Mouse (Mus musculus) monocyte, adult 2 months (primary cell): ENCODE data around the gene Gm8439.

ENCODE experiments used
- DNase-seq, 2 experiments: peaks; one replicate each; pipeline ENCODE4 v3.0.0; 2022; ENCODE audit warnings: low spot score in 2 of 2, low read depth in 1 of 2

The Gm8439 gene

DNA sequence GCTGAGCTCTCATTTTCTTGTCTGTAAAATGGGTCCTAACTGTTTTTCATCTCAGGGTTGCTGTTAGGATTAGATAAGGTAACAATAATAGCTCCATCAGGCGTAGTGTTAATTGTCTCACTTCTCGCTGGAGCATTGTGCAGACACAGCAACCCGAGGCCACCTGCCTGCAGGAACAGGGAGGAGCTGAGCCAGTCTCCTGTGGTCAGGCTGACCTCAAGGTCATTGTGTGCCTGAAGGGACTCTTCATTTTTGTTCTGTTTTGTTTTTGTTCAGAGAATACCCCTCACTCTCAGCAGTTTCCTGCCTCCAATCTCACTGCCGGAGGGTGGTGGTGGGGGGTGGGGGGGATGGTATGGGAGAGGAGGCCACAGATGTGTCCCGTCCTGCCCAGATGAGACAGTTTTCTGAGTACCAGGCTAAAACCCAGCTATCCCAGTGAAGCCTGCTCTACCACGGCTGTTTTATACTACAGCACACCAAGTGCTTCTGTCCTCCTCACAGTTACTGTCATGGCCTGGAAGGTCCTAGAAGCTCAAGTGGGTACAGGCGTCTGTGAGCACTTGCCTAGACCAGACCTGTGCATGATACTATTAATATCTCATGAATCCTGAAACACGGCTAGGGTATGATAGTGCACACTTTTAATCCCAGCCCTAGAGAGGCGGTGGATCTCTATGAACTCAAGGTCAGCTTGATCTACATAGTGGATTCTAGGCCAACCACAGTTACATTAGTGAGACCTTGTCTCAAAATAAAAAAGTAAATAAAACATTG is 23.9 kb downstream of the Gm8439 start:
- DNase-seq = no peak

DNA sequence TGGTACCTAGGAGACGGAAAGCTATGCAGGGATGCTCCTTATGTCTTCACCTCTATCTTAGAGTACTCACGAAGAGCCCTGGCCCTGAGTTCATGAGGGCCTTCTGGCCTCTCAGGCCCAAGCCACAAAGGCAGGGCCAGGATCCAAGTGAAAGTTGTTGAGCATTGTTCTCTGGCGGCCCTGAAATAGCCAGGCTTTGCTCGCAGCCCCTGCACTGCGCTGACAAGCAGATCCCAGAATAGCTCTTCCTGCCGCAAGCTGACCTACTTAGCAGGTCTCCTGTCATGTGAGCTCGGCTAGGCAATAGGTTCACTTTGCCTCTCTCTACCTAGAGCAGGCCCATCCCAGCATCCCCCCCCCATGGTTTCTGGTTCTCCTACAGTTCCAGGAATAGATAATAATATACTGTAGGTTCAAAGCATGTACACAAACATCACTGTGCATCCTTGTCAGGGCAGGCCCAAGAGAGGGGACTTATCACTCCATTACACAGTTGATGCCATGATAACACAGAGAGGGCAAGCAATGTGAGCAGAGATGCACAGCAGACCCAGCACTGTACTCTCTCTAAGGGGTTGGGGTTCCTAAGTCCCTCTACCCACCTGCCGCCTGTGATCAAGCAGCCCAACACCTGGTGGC is 25.3 kb downstream of the Gm8439 start:
- no peak for DNase-seq

DNA sequence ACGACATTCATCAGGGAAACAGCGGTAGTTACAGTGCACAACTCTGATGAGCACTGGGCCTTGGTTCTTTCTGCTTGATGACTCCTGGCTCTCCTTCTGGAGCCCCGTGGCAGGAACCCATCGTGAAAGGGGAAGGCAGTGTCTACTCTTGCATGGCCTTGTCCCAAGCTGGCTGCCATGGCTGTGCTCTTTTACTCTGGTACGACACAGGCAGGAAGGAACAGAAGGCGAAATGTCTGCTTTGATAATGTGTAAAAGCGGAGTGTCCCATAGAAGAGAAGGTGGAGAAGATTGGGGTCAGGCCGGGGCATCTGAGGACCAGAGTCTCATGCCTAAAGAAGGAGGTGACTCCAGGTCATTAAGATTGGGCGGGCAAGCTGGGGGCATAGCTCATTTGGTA is 26.1 kb downstream of the Gm8439 start:
- DNase-seq = no peak

DNA sequence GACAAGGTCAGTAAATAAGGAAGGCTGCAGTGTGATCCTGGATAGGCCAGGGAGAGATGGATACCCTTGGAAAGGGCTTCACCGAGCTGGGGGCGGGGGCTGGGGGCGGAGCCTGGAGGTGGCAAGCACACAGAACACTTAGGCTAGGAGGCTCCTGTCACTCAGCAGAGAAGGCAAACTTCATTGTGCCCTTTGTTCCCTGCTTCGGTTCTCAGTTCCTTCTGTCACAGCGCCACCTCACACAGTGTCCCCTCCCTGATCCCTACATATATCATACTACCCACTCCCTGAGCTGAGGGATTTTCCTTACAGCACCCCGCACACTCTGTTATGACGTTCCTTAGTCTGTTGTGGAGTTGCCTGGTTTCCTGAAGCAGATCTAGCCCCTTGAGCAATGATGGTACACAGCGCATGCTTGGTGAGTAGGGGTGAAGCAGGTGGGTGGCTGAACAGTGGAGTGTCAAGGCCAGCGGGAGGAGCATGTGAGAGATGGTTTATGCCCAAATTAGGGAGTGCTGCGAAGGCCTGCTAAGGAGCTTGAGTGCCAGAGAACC is 27.1 kb downstream of the Gm8439 start:
- no peak for DNase-seq

DNA sequence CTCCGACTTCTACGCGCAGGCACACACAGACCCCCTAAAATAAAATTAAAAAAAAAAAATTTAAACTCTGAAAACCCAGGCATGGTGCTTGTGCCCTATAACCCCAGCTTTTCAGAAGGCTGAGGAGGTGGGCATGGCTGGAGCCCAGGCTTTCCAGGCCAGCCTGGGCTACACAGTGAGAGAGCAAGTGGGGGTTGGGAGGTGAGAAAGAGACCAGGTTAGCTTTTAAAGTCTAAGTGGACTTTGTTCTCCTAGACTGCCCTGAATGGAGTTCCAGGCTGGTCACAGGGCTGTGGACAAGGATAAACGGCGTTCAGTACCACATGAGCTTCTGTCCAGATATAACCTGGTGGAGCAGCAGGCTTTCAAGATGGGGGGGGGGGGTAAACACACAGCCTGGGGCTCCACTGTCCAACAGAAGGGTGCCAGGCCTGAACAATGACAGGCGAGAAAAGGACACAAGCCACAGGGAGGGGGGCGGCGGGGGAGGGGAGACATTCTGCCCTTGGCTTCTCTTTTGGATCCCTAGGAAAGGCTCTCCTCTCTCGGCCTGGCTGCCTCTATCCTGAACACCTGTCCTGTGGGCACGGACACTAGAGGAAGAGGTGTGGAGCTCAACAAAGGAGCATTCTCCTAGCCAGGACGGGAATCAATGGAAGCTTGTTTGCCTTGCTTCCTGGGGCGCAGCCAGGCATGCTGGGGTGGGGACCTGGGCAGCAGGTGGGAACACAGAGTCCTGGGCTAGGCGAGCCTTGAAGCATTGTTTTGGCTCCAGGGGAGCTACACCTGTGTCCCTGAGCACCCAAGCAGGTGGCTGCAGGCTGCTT is 27.9 kb downstream of the Gm8439 start:
- no peak for DNase-seq

DNA sequence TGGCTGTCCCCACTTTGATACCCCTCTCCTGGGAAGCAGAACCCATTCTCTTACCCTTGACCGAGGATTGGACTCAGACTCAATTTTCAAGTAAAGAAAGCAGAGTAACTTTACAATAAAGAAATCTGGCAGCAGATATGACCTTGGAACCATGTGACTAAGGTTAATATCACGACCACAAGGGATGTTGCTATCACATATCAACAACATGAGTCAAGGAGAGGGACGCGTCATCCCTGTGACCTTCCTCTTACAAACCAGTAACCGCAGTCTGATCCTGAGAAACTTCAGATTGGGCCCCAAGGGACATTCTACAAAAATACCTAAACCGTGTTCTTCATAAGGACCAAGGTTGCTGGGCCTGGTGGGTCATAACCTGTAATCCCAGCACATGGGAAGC is 39.2 kb downstream of the Gm8439 start:
- no peak for DNase-seq

DNA sequence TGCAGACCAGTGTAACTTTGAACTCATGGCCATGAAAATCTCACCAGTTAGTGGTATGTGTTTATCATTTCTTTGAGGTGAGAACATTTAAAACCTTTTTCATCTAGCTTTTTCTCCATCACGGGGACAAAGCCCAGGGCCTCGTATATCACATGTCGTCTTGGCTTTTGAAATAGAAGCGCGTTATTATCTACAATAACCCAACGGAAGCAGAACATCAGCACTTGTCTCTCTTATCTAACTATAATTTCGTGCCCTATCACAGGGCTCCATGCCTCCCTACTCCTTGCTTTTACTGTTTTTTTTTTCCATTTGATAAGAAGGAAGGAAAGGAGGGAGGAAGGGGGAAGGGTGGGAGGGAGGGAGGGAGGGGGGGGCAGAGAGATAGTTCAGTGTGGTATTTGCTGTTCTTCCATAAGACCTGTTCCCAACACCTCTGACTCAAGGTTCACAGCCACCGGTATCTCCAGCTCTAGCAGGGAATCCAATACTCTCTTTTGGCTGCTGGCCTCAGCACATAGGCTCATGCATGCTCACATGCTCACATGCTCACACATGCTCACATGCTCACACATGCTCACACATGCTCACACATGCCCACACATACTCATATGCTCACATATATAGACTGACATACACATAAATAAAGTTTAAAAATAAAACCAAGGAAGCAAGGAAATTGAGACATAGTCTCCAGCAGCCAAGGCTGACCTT is 41.8 kb downstream of the Gm8439 start:
- no peak for DNase-seq

DNA sequence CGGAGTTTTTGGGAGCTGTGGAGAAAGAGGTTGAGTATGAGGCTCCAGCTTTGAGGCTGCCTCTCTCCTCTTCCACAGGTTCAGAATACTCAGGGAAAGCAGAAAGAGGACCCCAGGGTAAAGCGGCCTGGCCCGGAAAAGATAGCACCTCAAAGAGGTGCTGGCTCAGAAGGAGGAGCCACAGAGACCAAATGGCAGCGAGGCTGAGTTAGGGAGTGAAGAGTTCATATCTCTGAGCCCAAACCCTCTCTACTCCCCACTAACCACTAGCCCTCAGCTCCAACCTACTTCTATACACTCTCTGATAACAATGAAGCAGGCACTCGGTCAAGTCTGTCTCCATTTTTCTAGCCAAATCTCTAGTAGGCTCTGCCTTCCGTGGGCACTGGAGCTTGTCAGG is 43.3 kb downstream of the Gm8439 start:
- DNase-seq = no peak

DNA sequence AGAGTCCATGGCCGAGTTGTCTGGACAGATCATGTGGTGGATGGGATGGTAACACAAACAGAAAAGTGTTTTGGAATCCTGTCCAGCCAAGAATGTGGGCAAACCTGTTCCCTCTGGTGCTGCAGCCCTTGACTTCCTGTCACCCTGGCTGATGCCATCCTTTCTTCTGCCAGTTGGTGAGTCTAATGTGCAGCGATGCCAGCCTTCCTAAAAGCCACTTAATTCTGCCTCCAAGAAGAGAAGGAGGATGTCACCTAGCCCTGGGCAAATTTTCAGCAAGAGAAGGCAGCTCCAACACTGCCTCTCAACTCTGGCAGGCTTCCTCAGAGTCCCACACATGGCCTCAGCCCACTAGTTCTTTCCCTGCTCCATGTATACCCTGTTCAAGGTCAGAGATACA is 46.8 kb downstream of the Gm8439 start:
- no peak for DNase-seq

DNA sequence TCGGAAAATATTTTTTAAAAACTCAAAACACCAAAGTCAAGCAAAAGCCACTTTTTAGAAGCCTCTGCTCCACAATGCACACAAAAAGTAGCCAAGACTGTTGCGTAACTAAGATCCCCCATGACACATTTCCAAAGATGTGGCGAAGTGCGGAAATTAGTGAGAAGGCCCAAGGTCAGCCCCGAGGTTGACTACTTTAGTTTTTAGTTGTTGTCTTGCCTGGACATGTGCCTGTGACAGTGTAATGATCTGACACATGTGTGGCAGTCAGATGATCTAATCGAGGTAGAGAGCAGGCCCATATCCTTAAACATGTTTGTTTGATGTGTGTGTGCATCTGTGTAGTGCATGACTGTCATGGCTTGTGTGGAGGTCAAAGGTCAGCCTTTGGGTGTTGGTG is 53.4 kb downstream of the Gm8439 start:
- DNase-seq = no peak

DNA sequence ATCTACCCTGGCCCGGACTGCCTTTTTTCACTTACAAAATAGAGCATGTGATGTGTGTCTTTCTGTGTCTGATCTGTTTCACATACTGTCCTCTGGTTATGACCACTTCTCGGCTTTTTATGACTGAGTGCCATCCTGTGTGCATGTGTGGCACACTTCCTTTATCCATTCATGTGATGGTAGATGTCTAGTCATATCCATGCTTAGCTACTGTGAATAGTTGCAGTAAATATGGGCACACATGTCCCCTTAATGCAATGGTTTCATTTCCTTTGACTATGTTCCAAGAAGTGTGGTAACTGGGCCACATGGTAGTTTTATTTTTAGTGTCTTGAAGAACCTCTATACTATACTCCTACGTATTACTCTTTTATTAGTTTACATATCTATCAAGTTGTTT is 55.4 kb downstream of the Gm8439 start:
- no peak for DNase-seq

DNA sequence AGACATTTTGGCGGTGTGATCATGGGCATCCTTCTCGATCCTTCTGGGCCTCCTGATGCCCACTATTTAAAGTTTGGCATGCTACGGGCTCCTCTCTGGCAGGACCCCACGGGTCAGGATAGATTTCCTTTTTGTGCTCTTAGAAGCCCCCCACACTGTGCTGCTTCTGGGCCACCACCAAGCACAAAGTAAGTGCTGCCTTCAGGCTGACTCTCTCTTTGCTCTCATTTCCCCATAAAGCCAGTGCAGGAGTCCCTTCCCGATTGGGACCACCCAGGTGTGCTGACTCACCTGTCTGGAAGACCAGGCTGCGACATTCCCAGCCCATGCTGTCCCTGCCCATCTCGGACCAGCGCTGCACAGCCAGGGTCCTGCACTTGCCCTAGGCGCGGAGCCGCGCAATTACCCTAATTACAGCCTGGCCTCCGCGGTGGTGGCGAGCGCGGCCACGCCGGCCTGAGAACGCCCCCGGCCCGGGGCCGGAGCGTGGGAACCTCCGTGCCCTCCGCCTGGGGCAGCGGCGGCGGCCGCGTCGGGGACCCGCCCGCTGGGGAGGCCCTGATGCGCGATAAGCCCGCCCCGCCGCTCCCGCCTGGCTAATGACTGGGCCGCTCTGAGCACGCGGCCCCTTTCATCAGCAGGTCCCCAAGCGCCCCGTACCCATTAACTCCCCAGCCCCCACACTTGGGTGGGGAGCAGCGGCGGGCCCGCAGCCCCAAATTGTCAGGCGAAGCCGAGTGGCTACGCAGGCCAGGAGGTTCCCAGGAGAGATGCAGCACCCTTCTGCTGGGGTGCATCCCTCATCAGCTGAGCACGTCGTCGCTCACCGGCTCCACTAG is 61.0 kb downstream of the Gm8439 start:
- DNase-seq = no peak

DNA sequence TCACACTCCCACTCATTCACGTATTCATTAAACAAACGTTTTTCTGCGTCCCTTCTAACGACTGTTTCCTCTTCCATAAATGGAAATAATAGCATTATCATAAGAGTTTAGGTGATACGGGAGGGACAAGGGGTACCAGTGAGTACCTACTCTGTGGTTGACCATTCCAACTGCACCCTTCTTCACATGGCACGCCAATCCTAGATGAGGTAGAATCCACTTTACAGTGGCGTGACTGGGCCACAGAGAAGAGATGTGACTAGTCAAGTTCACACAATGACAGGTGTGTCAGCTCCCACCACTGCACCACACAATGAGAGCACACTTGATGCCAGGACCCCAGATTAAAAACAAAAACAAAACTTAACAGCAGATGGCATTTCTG is 61.7 kb downstream of the Gm8439 start:
- DNase-seq = no peak

DNA sequence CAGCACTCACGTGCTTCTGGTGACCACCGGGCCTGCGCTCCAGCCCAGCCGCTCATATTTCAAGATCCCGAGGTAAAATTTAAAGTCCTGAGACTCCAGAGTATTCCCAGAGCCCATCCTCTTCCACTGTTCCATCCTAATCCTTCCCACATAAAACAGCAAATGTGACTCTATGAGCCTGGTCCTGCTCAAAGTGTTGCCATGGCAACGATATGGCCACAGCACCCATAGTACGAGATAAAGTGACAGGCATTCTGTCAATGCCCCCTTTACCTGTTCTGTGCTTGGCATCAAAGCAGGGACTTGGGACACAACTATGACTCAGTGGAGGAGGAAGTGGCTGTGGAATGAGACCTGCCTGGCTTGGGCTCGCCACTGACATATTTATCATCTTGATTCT is 67.4 kb downstream of the Gm8439 start:
- no peak for DNase-seq
